Mouse (Mus musculus): ENCODE data around the gene Tmem202. TPM values are rescaled to one million over a fixed set of nuclear protein-coding genes. Genes with fewer than 3 reads are reported as not detected.

Gene Tmem202
- polyA plus RNA-seq, 1 experiment from 2014 or later, result 0.94 TPM

DNA sequence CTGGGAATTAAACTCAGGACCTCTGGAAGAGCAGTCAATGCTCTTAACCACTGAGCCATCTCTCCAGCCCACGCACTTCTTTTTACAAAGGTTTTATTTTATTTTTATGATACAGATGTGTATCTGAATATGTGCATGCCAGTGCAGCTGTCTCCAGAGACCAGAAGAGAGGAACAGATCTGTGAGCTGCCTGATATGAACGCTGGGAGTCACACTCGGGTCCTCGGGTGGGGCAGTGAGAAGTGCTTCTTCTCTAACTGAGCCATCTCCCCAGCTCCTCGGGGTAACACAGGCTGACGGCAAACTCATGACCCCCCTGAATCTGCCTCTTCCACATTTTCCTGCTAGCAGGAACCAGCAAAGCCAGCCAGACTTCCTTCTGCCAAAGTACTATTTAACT, 12.9 kb downstream of the Tmem202 start:
- Histone ChIP-seq H3K4me2 (ENCODE audit: low read length) (no peak overlapping the region), H3K27ac (ENCODE audit: low read length) (no peak overlapping the region), H3K9ac (ENCODE audit: low read depth, low read length) (no peak overlapping the region), H3K4me1 (ENCODE audit: control insufficient read depth, insufficient read depth, low read length) (no peaks in the 10 kb centered on the region), H3K36me3 (ENCODE audit: control insufficient read depth, insufficient read depth, low read length) (no peaks in the 10 kb centered on the region), H3K4me3 (ENCODE audit: low read depth, low read length) (no peak overlapping the region), H3K9me3 (replicated peaks; ENCODE audit: control insufficient read depth, low read length, poor library complexity, severe bottlenecking) (no peaks in the 10 kb centered on the region), H3K27me3 (ENCODE audit: control insufficient read depth, insufficient read depth, low read depth, low read length) (no peaks in the 10 kb centered on the region)
- no peak for ATAC-seq
- WGBS, result 86% methylated on average over 6 of the region's 6 CpGs

DNA sequence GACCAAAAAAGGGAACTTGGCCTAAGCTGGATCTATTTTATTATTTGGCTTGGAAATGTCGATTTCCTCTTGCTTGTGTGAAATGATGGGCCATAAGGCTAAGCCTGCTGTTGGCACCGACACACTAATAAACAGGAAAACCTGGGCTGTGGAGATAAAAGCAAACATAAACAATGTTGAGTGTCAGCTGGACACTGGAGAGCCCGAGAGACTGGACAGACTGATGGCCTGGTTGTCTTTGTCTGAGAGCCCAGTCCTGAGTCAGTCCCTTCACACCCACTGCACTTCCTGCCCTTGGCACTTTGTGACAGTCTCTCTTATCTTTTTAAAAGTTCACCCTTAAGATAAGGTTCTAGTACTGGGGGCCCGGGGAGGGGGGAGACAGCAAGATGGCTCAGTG, 16.7 kb downstream of the Tmem202 start:
- H3K9ac ChIP-seq (ENCODE audit: low read depth, low read length), result no peak overlapping the region
- no peak for ATAC-seq
- no peak overlapping the region for H3K4me3 ChIP-seq (ENCODE audit: low read depth, low read length)
- H3K27ac ChIP-seq (ENCODE audit: low read length), result no peak overlapping the region
- no peaks in the 10 kb centered on the region for H3K9me3 ChIP-seq (replicated peaks; ENCODE audit: control insufficient read depth, low read length, poor library complexity, severe bottlenecking)
- WGBS, result 75% methylated on average over 4 of the region's 4 CpGs
- no peaks in the 10 kb centered on the region for H3K27me3 ChIP-seq (ENCODE audit: control insufficient read depth, insufficient read depth, low read depth, low read length)
- H3K36me3 ChIP-seq (ENCODE audit: control insufficient read depth, insufficient read depth, low read length), result no peaks in the 10 kb centered on the region
- H3K4me2 ChIP-seq (ENCODE audit: low read length), result no peak overlapping the region
- H3K4me1 ChIP-seq (ENCODE audit: control insufficient read depth, insufficient read depth, low read length), result no peaks in the 10 kb centered on the region

DNA sequence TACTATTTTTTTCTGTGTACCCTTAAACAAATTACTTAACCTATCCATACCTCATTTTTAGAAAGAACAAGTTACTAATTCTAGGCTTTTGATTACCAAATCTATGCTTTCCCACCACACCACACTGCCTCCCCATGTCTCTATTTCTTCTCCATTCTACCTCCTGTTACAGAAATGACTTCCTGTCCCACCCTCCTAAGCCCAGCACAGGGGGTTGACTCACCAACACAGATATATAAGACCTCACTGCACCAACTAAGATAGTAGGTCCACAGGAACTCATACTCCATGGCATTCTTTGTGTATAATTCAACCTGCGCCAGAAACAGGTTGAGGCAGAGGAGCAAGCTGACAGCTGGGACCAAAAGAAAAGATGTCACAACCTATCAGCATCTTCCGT, 20.3 kb downstream of the Tmem202 start:
- Histone ChIP-seq H3K27me3 (ENCODE audit: control insufficient read depth, insufficient read depth, low read depth, low read length) (no peaks in the 10 kb centered on the region), H3K4me1 (ENCODE audit: control insufficient read depth, insufficient read depth, low read length) (no peaks in the 10 kb centered on the region), H3K4me3 (ENCODE audit: low read depth, low read length) (no peak overlapping the region), H3K36me3 (ENCODE audit: control insufficient read depth, insufficient read depth, low read length) (no peaks in the 10 kb centered on the region), H3K4me2 (ENCODE audit: low read length) (no peak overlapping the region), H3K9me3 (replicated peaks; ENCODE audit: control insufficient read depth, low read length, poor library complexity, severe bottlenecking) (no peaks in the 10 kb centered on the region), H3K9ac (ENCODE audit: low read depth, low read length) (no peak overlapping the region), H3K27ac (ENCODE audit: low read length) (no peak overlapping the region)
- no peak for ATAC-seq
- 78% methylated on average over 2 of the region's 2 CpGs for WGBS

DNA sequence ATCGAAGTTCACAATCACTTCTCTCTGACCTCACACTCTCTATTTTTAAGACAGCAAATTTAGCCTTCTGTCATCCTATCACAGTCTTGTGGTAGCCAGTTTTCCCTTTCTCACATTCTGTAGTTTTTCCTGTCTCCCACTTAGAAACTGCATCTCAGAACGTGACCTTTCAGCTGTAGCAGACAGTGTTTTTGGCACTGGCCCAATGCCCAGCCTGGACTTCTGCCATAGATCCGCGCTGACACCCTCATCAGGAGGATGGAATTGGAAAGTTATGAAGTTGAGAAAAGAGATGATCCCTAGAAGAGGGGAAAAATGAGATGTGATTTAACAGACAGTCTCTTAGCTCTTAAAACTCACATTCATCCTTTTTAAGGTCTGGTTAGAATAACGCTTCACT, 20.7 kb downstream of the Tmem202 start:
- Histone ChIP-seq H3K9me3 (replicated peaks; ENCODE audit: control insufficient read depth, low read length, poor library complexity, severe bottlenecking) (no peaks in the 10 kb centered on the region), H3K36me3 (ENCODE audit: control insufficient read depth, insufficient read depth, low read length) (no peaks in the 10 kb centered on the region), H3K4me1 (ENCODE audit: control insufficient read depth, insufficient read depth, low read length) (no peaks in the 10 kb centered on the region), H3K27ac (ENCODE audit: low read length) (no peak overlapping the region), H3K4me3 (ENCODE audit: low read depth, low read length) (no peak overlapping the region), H3K9ac (ENCODE audit: low read depth, low read length) (no peak overlapping the region), H3K27me3 (ENCODE audit: control insufficient read depth, insufficient read depth, low read depth, low read length) (no peaks in the 10 kb centered on the region), H3K4me2 (ENCODE audit: low read length) (no peak overlapping the region)
- 73% methylated on average over 5 of the region's 5 CpGs for WGBS
- ATAC-seq, result no peak

DNA sequence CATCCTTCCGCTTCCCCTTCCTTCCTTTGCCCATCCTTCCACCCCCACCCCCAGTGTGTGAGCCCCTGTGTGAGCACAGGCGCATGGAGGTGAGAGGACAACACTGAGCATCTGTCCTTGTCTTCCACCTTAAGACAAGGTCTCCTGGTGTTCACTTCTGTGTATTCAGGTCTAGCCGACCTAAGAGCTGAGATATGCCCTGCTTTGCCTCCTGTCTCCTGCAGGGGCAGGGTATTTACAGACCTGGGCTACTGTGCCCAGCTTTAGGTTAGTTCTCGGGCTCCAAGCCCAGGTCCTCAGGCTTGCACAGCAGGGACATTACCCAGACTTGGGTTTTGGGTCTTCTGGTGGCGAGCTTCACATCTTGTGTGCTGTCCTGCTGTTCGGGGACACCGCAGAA, 22.5 kb downstream of the Tmem202 start:
- Histone ChIP-seq H3K36me3 (ENCODE audit: control insufficient read depth, insufficient read depth, low read length) (no peaks in the 10 kb centered on the region), H3K27ac (ENCODE audit: low read length) (no peak overlapping the region), H3K4me1 (ENCODE audit: control insufficient read depth, insufficient read depth, low read length) (no peaks in the 10 kb centered on the region), H3K9ac (ENCODE audit: low read depth, low read length) (no peak overlapping the region), H3K4me2 (ENCODE audit: low read length) (no peak overlapping the region), H3K9me3 (replicated peaks; ENCODE audit: control insufficient read depth, low read length, poor library complexity, severe bottlenecking) (no peaks in the 10 kb centered on the region), H3K27me3 (ENCODE audit: control insufficient read depth, insufficient read depth, low read depth, low read length) (no peaks in the 10 kb centered on the region), H3K4me3 (ENCODE audit: low read depth, low read length) (no peak overlapping the region)
- WGBS, result 63% methylated on average over 7 of the region's 7 CpGs
- no peak for ATAC-seq

DNA sequence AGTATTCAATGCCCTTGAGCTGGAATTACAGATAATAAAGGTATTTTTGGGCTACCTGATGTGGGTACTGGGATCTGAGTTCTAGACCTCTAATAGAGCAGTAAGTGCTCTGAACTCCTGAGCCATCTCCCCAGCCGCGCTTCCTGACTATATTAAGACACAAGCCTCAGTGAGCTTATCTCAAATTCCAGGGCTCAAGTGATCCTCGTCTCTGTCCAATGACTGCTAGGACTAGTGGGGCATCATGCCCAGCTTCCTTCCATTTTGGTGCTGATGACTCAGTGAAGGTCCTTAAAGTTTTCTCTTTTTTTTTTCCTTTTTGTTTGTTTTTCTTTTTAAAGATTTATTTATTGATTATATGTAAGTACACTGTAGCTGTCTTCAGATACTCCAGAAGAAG, 24.6 kb downstream of the Tmem202 start:
- no peak overlapping the region for H3K27ac ChIP-seq (ENCODE audit: low read length)
- H3K36me3 ChIP-seq (ENCODE audit: control insufficient read depth, insufficient read depth, low read length), result no peaks in the 10 kb centered on the region
- ATAC-seq, result no peak
- H3K4me2 ChIP-seq (ENCODE audit: low read length), result no peak overlapping the region
- no peaks in the 10 kb centered on the region for H3K9me3 ChIP-seq (replicated peaks; ENCODE audit: control insufficient read depth, low read length, poor library complexity, severe bottlenecking)
- no peak overlapping the region for H3K4me3 ChIP-seq (ENCODE audit: low read depth, low read length)
- 71% methylated on average over 3 of the region's 3 CpGs for WGBS
- H3K27me3 ChIP-seq (ENCODE audit: control insufficient read depth, insufficient read depth, low read depth, low read length), result no peaks in the 10 kb centered on the region
- no peaks in the 10 kb centered on the region for H3K4me1 ChIP-seq (ENCODE audit: control insufficient read depth, insufficient read depth, low read length)
- H3K9ac ChIP-seq (ENCODE audit: low read depth, low read length), result no peak overlapping the region

DNA sequence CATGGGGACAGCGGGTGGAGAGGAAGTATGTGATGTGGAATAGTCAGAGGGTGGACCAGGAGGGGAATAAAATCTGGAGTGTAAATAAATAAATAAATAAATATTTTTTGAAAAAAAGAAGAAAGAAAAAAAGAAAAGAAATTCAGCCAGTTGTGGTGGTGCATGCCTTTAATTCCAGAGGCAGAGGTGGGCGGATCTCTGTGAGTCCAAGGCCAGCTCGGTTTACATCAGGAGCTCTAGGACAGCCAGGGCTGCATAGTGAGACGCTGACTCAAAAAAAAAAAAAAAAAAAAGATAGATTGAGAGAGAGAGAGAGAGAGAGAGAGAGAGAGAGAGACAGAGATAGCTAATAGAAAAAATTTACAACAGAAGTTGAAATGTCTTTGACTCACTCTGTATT, 27.3 kb downstream of the Tmem202 start:
- ATAC-seq, result no peak
- Histone ChIP-seq H3K9ac (ENCODE audit: low read depth, low read length) (no peak overlapping the region), H3K9me3 (replicated peaks; ENCODE audit: control insufficient read depth, low read length, poor library complexity, severe bottlenecking) (no peaks in the 10 kb centered on the region), H3K27ac (ENCODE audit: low read length) (no peak overlapping the region), H3K36me3 (ENCODE audit: control insufficient read depth, insufficient read depth, low read length) (no peaks in the 10 kb centered on the region), H3K4me2 (ENCODE audit: low read length) (no peak overlapping the region), H3K27me3 (ENCODE audit: control insufficient read depth, insufficient read depth, low read depth, low read length) (no peaks in the 10 kb centered on the region), H3K4me3 (ENCODE audit: low read depth, low read length) (no peak overlapping the region), H3K4me1 (ENCODE audit: control insufficient read depth, insufficient read depth, low read length) (no peaks in the 10 kb centered on the region)
- WGBS, result 50% methylated on average over 4 of the region's 4 CpGs

DNA sequence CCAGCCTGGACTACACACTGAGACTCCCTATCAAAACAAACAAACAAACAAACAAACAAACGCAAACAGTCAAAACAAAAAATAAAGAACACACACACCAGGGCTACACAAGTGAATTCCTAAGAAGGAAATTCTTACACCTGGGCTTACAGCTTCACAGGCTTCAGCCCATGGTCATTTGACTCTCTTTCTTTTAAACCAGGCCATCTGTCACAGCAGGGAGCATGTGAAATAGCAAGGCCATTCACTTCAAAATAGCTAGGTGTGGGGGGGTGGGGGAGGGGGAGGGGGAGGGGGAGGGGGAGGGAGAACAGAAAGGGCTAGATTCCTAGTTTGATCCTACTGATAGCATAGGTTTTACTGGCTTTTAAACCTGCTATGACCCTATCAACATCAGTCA, 31.5 kb downstream of the Tmem202 start:
- H3K9me3 ChIP-seq (replicated peaks; ENCODE audit: control insufficient read depth, low read length, poor library complexity, severe bottlenecking), result no peaks in the 10 kb centered on the region
- no peak for ATAC-seq
- H3K9ac ChIP-seq (ENCODE audit: low read depth, low read length), result no peak overlapping the region

DNA sequence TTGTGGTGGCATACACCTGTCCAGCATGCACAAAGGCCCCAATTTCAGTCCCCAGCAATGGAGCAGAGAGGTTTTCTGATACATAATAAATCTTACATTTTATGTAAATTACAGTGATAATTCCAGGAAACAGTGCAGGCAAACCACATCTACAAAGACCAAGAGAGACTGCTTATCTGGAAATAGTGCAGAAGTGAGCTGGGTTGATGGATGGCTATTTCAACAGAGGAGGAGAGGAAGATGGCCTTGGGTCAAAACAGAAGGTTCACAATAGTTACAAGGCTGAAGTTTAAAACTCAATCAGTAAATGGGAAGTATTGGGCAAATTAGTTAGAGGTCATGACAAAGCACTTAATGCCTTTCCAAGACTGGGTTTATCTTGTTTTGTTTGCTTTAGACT, 52.3 kb downstream of the Tmem202 start:
- H3K4me1 ChIP-seq (ENCODE audit: control insufficient read depth, insufficient read depth, low read length), result peaks cover 18% of the 10 kb centered on the region
- H3K27ac ChIP-seq (ENCODE audit: low read length), result peak overlapping the region; percentile 99
- H3K27me3 ChIP-seq (ENCODE audit: control insufficient read depth, insufficient read depth, low read depth, low read length), result no peaks in the 10 kb centered on the region
- peak overlapping the region; percentile 77 for H3K4me2 ChIP-seq (ENCODE audit: low read length)
- no peaks in the 10 kb centered on the region for H3K36me3 ChIP-seq (ENCODE audit: control insufficient read depth, insufficient read depth, low read length)
- peak overlapping the region; percentile 100 for H3K4me3 ChIP-seq (ENCODE audit: low read depth, low read length)
- peak overlapping the region; percentile 98 for H3K9ac ChIP-seq (ENCODE audit: low read depth, low read length)
- no peak for ATAC-seq
- H3K9me3 ChIP-seq (replicated peaks; ENCODE audit: control insufficient read depth, low read length, poor library complexity, severe bottlenecking), result no peaks in the 10 kb centered on the region

More for the DNA sequence above, 31.5 kb downstream of the Tmem202 start:
- Histone ChIP-seq H3K27me3 (ENCODE audit: control insufficient read depth, insufficient read depth, low read depth, low read length) (no peaks in the 10 kb centered on the region), H3K36me3 (ENCODE audit: control insufficient read depth, insufficient read depth, low read length) (no peaks in the 10 kb centered on the region), H3K27ac (ENCODE audit: low read length) (no peak overlapping the region), H3K4me2 (ENCODE audit: low read length) (no peak overlapping the region), H3K4me3 (ENCODE audit: low read depth, low read length) (no peak overlapping the region), H3K4me1 (ENCODE audit: control insufficient read depth, insufficient read depth, low read length) (no peaks in the 10 kb centered on the region)
- 78% methylated on average over 1 of the region's 1 CpGs for WGBS

Measured in midbrain, embryonic 16.5 days (tissue).